Mouse (Mus musculus) midbrain, embryonic 16.5 days (tissue): ENCODE data around the gene Olfr668. TPM values are rescaled to one million over a fixed set of nuclear protein-coding genes. Genes with fewer than 3 reads are reported as not detected.

Source experiments
- polyA plus RNA-seq: library from polyadenylated mRNA; unstranded; fragments of >200 nt; fragmentation: Nextera tagmentation; extraction: Ambion mirVana; gene quantifications from 2 replicates; pipeline ENCODE4 v1.2.1, GENCODE M21; 2015

Olfr668 gene
- polyA plus RNA-seq, 1 experiment from 2014 or later: not detected

Other genes with a start within 250 kb of the Olfr668 start
- gene Olfr661, start 241.6 kb downstream of the Olfr668 start, polyA plus RNA-seq: not detected in 2 replicates
- not detected in 2 replicates for gene Usp17le, start 150.6 kb downstream of the Olfr668 start, polyA plus RNA-seq
- not detected in 2 replicates for gene Usp17lb, start 85.5 kb downstream of the Olfr668 start, polyA plus RNA-seq
- not detected in 2 replicates for gene Usp17la, start 71.0 kb downstream of the Olfr668 start, polyA plus RNA-seq
- not detected in 2 replicates for gene Olfr665, start 50.0 kb downstream of the Olfr668 start, polyA plus RNA-seq
- gene Olfr666, start 32.1 kb downstream of the Olfr668 start, polyA plus RNA-seq: not detected in 2 replicates
- not detected in 2 replicates for gene Olfr667, start 6.6 kb downstream of the Olfr668 start, polyA plus RNA-seq
- gene Olfr669, start 6.2 kb upstream of the Olfr668 start, polyA plus RNA-seq: not detected in 2 replicates
- gene Olfr670, start 34.6 kb upstream of the Olfr668 start, polyA plus RNA-seq: not detected in 2 replicates
- gene Olfr671, start 51.1 kb upstream of the Olfr668 start, polyA plus RNA-seq: not detected in 2 replicates
- gene Olfr672, start 74.0 kb upstream of the Olfr668 start, polyA plus RNA-seq: not detected in 2 replicates
- gene Olfr675, start 100.4 kb upstream of the Olfr668 start, polyA plus RNA-seq: not detected in 2 replicates
- not detected in 2 replicates for gene Olfr676, start 104.6 kb upstream of the Olfr668 start, polyA plus RNA-seq
- gene Olfr677, start 123.3 kb upstream of the Olfr668 start, polyA plus RNA-seq: not detected in 2 replicates
- not detected in 2 replicates for gene Olfr678, start 136.4 kb upstream of the Olfr668 start, polyA plus RNA-seq
- gene Olfr679, start 153.1 kb upstream of the Olfr668 start, polyA plus RNA-seq: not detected in 2 replicates
- not detected in 2 replicates for gene Olfr680-ps1, start 164.8 kb upstream of the Olfr668 start, polyA plus RNA-seq
- not detected in 2 replicates for gene Olfr681, start 188.8 kb upstream of the Olfr668 start, polyA plus RNA-seq
- gene Olfr683, start 219.0 kb upstream of the Olfr668 start, polyA plus RNA-seq: not detected in 2 replicates
- gene Olfr684, start 235.6 kb upstream of the Olfr668 start, polyA plus RNA-seq: not detected in 2 replicates